Mouse (Mus musculus) 3T3-L1 (cell line): Measurements from ENCODE around the gene Psmb10.
"Not testable (repeated sequence)": the region's sequence is repeated elsewhere in the genome, so short reads cannot be mapped to it uniquely, and the experiment has no call there.

Experiments
- DNase-seq: peaks from one replicate; pipeline ENCODE4 v3.0.0-alpha.2; 2015; ENCODE audit warnings: low read depth, low spot score

Gene Psmb10

DNA sequence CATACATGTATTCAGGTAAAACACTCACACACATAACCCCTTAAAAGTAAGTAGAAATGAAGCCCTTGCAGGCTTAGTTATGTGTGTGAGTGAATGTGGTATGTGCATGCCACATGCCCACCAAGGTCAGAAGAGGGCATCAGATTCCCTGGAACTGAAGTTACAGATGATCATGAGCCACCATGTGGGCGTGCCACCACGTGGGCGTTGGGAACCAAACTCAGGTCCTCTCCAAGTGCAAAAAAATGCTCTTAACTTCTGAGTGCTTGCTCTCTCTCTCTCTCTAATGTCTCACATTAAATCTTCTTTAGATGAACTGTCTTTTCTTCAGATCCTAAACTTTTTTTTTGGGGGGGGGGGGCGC is at the start of gene Psmb10:
Gene Psmb10, minus strand, starts transcription at position 139 of the 364 bp plus-strand sequence.
- peak; percentile 82 for DNase-seq

DNA sequence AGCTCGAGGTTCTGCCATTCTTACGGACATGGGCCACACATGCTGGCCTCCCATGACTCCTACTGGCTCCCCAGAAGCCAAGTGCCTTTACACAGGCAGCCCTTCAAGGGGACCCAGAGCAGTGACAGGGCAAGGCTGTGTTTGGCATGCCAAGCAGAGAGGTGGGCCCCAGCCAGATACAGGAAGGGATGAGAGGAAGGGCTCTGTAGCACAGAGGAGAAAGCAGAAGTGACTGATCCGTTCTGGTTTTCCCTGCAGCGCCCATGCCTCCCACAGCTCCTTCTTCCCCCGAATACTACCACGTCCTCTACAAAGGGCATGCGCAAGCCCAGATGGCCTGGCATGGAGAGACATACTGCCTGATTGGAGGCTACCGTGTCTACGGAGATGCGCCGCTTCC is 45.2 kb upstream of the Psmb10 start:
- DNase-seq, result not testable (repeated sequence)

DNA sequence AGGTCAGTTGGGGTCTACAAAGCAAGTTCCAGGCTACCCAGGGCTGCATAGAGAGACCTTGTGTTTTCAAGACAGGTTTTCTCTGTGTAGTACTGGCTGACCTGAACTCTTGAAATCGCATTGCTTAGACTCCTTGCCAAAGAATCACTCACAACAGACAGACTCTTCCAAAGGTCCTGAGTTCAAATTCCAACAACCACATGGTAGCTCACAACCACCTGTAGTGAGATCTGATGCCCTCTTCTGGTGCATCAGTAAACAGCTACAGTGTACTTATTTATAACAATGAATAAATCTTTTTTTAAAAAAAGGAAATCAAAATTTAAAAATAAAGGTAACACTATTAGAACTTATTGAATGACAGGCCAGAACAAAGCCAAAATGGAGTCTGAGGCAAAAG is 42.9 kb upstream of the Psmb10 start:
- DNase-seq, result no peak

DNA sequence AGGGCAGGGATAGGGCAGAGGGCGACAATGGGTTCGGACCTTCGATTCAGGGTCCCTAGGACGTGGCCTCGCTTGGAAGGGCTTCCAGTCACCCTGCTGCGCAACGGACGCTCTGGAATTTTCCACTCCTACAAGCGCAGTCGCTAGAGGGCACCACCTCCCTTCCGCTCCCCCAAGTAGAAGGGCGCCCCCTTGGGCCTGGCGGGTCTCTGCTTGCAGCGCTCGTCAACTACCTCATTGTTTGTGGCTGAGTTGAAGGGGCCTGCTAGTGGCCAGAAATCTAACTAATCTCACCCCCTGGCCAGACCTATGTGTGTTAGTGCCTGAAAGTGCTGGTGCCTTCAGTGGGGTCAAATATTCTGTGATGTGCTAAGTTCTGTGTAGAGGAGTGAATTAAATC is 41.1 kb upstream of the Psmb10 start, which contains the start of gene Dpep3:
Gene Dpep3, minus strand, starts transcription at position 105 of the 400 bp plus-strand sequence.
- DNase-seq, result no peak

DNA sequence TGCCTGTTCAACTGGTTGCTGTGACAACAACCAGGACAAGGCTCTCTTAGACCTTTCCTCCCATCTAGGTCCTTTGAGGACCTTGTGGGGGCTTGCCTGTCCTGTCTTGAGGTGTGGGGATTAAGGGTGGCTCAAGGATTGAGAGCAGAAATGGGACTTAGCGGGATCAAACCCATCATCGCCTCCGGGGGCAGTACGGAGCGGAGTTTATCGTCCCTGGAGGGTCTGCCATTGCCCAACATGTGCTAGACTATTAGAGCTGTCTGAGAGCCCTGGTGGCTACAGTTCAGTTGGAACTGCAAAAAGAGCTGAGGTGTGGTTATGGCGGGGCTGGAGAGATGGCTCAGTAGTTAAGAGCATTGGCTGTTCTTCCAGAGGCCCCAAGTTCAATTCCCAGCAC is 37.1 kb upstream of the Psmb10 start:
- DNase-seq, result no peak

DNA sequence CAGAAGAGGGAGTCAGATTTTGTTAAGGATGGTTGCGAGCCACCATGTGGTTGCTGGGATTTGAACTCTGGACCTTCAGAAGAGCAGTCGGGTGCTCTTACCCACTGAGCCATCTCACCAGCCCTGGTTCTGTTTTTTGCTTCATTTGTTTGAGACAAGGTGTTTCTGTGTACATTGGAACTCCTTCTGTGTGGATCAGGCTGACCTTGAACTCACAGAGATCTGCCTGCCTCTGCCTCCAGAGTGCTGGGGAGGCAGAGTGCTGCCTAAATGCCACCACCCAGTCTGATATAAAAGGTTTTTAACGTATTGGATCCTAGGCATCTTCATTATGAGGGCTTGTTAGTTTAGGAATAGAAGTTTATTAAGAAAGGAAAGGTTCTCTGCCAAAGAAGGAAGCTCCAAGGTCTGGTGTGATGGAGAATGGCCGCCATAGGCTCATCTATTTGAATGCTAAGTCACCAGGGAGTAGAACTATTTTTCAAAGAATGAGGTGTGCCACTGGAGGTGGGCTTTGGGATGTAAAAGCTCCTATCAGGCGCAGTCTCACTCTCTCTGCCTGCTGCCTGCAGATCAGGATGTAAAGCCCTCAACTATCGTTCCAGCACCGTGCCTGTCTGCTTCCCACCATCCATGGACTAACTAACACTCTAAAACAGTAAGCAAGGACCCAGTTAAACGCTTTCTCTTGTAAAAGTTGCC is 32.9 kb upstream of the Psmb10 start:
- DNase-seq, result no peak

DNA sequence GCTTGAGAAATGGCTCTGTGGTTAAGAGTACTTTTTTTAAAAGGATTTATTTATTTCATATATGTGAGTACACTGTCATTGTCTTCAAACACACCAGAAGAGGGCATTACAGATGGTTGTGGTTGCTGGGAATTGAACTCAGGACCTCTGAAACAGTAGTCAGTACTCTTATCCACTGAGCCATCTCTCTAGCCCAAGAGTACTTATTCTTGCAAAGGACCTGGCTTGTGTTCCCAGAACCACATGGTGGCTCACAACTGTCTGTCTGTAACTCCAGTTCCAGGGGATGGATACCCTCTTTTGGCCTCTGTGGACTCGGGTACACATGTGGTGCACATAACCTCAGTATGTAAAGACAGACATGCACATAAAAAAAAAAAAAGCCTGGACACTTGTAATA is 31.1 kb upstream of the Psmb10 start:
- no peak for DNase-seq

DNA sequence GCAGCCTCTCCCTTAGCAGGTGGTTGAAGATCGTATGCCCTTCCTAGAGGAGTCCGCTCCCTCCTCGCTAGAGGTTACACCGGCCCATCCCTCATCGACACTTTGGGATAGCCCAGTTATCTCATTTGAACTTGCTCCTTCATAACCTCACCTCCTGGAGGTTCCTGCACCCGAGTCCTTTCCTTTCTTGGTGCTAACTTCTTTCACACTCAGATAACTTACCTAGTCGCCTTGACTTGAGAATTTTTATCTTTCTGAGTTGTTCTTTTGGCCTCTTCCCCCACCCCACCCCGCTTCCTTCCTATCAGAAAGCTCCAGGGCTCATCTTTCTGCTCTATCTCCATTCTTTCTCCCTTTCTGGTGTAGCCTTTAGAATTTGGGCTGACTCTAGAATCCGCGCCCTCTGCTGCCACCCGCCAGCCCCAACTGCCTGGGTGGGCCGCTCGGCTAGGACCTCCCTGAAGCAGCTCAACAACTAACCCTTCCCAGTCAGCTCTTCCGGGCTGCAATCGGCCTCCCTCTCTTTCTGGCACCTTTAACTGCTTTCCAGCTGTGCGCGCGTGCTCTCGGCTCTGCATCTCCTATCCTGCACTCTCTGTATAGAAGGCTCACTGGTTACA is 28.6 kb upstream of the Psmb10 start:
- no peak for DNase-seq

DNA sequence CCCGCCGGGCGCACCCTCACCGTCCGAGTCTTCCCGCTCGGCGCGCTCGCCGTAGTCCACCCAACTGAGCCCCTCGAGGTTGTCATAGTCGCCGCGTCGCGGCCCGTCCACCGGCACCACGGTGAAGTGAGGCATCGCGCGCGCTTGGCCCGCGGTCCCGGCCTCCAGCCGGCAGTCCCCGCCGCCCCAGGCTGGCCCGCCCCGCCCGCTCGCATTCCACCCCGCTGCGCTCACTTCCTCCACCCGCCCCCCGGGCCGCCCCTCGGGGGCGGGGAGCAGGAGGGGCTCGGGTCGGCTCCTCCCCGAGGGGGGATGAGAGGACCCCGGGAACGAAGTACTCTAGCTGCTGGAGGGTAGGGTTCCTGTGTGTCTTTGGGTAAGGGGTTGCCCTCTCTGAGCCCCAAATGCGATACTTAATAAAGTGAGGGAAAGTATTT is 27.7 kb upstream of the Psmb10 start, which contains the start of gene Slc12a4:
Gene Slc12a4, minus strand, starts transcription at position 193 of the 437 bp plus-strand sequence.
- peak; percentile 74 for DNase-seq

DNA sequence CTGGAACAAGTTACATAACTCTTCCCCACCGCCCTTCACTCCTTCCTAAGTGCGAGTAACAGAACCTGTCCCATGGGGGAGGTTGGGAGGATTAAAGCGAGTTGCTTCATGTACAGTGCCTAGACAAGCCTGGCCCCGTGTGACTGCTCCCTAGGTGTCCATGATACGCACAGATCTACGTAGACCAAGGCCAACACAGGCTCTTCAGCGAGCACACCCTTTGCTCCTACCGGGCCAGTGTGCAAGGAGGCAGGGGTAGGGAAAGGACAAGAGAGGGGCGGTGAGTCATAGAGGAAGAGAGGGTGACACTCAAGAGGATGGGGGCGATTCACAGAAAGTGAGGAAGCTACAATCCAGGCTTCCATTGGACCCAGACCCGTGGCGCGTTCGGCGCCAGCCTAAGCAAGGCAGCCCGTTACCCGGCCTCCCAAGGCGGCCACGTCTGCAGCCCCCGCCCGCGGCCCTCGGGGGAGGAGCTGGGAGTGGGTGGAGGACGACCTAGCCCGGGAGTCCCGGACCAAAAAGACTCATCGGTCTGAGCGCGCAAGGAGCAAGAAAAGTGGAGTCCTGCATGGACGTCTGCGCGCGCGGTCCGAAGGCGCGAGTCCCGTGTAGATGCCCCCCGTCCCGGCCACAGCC is 27.1 kb upstream of the Psmb10 start:
- DNase-seq, result peak; percentile 71

DNA sequence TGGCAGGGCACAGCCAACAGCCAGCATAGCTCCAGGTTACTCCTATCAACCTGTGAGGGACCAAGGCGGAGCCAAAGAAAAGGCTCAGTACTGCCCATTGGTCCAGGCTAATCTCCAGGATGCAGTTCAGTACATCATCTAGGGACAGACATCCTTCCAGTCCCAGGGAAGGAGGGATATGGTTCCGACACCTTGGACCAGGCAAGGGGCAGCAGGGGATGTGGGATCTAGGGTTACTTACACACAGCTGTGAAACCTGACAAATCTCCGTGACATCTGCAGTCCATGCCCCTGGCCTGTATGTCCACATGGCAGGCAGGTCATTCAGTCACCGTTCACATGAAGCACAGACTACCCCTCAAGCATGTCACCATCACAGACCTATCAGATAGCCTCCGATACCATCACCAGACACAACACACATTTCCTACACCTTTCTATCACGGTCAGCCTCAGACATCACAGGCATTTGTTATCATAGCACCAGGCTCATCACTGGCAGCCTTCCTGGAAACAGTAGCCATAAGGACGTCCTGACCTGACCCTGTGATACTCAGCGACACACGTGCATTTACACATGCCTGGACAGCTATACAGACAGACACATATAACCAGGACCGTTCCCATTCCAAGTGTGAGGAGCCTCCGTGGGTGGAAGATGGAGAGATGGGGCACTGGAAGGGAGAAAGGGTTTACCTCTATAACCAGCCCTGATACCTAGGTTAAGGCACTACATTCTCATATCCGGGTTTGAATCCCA is 26.4 kb upstream of the Psmb10 start:
- DNase-seq, result peak; percentile 46

DNA sequence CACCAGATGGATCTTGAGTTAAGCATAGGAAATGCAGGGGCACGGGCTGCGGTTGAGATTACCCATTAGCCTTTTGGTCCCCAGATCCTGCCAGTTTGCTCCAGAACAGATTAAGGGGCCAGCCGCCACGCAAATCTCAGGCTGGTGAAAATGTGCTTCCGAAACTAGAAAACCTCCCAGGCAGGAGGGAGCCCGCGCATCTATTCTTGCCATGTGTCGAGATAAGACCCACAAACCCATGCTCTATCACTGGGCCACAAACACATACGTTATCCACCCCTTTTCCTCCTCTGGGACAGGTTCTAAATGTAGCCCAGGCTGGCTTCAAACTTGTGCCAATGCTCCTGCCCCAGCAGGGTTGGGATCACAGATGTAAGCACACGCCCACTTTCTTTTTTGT is 23.3 kb upstream of the Psmb10 start:
- no peak for DNase-seq

DNA sequence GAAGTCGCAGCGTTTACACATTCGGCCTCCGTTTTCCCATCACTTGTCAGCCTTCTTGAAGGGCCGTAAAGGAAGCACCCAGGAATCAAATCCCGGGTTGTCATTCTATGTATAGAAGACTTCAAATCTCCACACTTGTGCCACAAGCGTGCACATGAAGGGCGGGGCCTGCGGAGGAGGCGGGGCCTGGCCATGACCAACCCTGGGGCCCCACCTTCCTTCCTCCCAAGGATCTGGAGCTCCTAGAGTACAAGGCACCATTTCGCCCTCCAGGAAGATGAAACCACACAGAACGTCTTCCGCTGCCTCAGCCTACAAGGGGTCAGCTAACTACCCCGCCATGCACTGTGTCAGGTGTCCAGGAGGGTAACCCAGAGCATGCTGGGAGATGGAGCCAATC is 22.9 kb upstream of the Psmb10 start:
- DNase-seq, result no peak

DNA sequence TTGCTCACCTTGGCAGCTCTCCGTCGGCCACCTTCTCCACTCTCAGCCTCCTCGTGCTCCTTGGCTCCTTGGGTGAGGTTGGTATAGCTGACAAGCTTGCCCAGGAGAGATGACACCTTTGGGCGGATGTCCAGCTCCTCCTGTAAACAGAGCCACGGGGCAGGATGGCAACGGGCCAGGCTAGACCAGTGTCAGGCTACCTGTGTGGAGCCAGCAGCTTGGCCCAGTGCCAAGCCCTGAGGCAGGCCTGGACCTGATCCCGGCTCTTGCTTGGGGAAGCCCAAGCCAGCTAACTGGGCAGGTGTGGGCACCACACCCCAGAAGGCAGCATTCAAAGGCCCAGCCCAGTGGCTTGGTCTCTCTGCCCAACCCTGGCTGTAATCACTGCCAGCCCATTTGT is 21.1 kb upstream of the Psmb10 start:
- no peak for DNase-seq

DNA sequence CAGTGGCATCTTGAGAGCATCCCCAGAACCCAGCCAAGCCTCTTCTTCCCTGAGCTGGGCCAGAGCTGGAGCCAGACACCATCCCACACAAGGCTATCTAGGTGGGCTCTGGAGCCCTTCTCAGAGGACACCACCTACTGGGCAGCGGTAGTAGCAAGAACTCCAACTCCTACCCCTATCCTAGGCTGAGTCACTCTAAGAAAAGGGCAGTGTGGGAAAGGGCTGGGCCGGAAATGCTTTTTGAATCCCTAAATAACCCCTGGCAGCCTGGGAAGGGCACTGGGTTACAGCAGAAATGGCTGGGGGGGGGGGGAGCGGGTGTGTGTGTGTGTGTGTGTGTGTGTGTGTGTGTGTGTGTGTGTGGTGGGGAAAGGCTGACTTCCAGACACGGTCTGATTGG is 19.6 kb upstream of the Psmb10 start:
- peak; percentile 49 for DNase-seq

DNA sequence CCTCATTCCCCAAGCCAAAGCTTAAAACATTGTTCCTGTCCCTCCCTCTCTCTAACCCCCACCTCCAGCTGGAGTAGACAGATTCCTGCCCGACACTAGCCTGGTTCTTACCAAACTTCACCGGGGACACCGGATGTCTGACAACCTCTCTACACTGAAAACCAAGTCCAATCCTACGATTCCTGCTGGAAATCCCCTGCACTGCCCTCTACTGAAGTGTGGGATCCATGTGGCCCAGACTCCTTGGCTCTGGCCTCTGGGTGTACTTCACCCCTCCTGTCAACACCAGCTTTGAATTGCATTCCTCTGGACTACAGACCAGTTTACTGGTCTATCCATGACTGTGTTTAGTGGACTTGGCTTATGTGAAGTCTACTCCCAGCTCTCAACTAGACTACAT is 18.3 kb upstream of the Psmb10 start:
- peak; percentile 80 for DNase-seq

DNA sequence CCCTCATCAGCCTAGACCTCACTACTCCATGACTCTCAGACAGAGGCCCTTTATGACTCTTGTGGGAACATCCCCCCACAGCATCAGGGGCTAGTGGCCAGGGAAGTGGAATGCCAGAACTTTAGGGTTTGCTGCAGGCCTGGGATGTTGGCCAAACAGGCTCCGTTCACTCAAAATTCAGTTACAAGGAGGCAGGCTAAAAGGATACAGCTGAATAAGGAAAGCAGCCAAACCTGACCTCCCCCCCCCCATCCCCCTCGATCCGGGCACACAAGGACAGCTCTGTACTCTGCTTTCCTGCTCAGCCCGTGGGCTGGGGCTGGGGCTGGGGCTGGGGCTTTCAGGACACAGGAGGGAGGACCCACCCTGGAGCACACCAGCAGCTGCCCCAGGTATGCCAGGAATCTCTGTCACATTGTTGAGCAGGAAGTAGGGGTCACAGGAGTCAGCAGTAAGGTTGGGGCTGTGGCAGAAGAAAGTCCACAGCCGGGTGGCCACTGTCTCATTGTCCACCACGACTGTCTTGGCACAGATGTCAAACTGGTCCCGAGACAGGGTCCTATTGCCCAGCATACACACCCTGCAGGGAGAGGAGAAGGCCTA is 12.9 kb upstream of the Psmb10 start:
- DNase-seq, result peak; percentile 45

DNA sequence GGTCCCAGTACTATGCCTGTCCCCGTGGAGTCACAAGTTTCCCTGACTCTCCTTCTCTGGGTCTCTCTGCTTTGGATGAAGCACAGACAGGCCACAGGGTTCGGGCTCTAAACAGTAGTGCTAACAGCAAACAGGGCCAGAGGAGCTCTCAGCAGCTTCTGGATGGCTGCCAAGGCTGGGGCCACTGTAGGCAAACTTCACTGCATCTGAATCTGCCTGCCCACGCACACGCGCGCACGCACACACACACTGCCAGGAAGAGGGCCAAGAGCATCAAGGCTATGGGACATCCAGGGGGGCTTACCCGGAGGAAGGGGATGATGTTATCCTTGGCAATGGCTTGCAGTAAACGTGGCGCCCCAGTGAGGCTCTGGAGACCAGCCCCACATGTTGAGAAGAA is 11.1 kb upstream of the Psmb10 start:
- peak; percentile 39 for DNase-seq

DNA sequence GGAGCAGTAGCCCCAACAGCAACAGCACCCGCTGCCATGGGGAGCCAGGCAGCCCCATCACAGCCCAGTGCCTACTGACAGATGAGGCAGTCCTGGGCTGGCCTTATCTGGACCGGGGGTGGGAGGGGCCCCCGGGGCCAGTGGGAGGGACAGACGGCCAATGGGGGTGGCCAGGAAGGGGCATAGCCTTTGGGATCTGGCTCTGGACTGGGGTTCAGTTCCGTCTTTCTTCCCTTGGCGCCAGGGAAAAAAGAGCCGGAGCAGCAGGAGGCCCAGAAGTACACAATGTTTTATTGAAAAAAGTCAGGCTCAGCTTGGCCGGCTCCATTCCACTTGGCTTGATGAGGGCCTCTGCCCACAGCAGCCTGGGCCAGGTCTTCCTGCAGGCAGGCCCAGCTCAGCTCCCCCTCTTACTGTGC is 5.1 kb upstream of the Psmb10 start, which contains the start of gene Lcat:
Gene Lcat, minus strand, starts transcription at position 62 of the 419 bp plus-strand sequence.
- DNase-seq, result no peak

DNA sequence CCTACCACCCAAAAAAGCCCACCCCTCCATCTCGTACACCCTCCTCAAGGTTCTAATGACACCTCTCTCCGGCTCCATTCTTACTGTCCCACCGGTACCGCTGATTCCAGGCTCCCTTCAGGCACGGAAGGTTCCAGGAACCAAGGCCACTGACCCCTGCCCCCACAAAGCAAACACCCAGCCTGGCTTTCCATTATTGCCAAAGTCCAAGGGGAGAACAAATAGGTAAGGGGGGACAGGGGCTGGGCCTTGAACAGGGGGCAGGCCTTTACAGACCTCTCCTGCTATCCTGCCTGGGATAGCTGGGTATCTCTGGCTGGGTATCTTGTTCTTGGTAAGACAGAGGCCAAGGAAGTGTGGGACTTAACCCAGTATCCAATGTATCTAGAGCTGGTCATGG is 4.3 kb upstream of the Psmb10 start:
- DNase-seq, result no peak

DNA sequence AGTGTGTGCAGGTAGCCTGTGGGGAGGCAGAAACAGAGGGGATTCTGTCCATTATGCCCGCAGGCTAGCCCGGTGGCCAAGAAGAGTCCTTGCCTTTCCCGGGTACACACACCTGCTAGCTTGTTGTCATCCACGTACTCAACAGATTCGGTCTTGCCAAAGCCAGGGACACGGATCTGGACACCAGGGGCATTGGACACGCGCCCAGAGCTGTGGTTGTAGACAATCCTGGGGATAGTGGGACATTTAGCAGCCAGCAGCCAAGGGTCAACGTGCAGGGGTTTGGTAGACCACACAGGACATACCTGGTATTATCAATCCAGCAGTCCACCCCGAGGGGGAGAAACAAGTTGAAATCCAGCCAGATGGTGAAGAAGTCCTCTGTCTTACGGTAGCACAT is 3.8 kb upstream of the Psmb10 start:
- no peak for DNase-seq
